Mouse (Mus musculus): ENCODE data around the gene Tmem161a. TPM values are rescaled to one million over a fixed set of nuclear protein-coding genes. Genes with fewer than 3 reads are reported as not detected.

The Tmem161a gene
- polyA plus RNA-seq, 1 experiment: 74.3 TPM

- Histone ChIP-seq H3K4me3 (ENCODE audit: insufficient read depth, low read length) (no peak overlapping the region), H3K4me1 (ENCODE audit: control insufficient read depth, insufficient read depth, low read length) (peaks cover 13% of the 10 kb centered on the region), H3K27ac (ENCODE audit: insufficient read depth, low read length) (no peak overlapping the region)
- no peak for TF ChIP-seq CTCF (IDR thresholded peaks at IDR 0.05; ENCODE audit: extremely low read depth, insufficient read depth, low read length)
- TF ChIP-seq POLR2A (IDR thresholded peaks at IDR 0.05; ENCODE audit: extremely low read depth, insufficient read depth, low read length): no peak
These were observed 35.6 kb upstream of the Tmem161a start for GRCm38 (mm10) chr8:70136591-70136990.

GRCm38 (mm10) chr8:70137890-70138289 is 34.3 kb upstream of the Tmem161a start:
- TF ChIP-seq CTCF (IDR thresholded peaks at IDR 0.05; ENCODE audit: extremely low read depth, insufficient read depth, low read length) (no peak), POLR2A (IDR thresholded peaks at IDR 0.05; ENCODE audit: extremely low read depth, insufficient read depth, low read length) (no peak)
- Histone ChIP-seq H3K27ac (ENCODE audit: insufficient read depth, low read length) (no peak overlapping the region), H3K4me1 (ENCODE audit: control insufficient read depth, insufficient read depth, low read length) (peaks cover 11% of the 10 kb centered on the region), H3K4me3 (ENCODE audit: insufficient read depth, low read length) (no peak overlapping the region; the same call in 1 of the 2 replicates)

GRCm38 (mm10) chr8:70139026-70139857 is 32.9 kb upstream of the Tmem161a start, which contains the start of the genes Rfxank, Borcs8 and Mef2b:
Rfxank (minus strand) TSS chr8:70139154.
Borcs8 (plus strand) TSS chr8:70139499.
Mef2b (plus strand) TSS chr8:70139711.
- Histone ChIP-seq H3K4me3 (ENCODE audit: insufficient read depth, low read length) (peak within 1 kb of the TSS; percentile 67), H3K27ac (ENCODE audit: insufficient read depth, low read length) (0 out of 2 replicates have a peak within 1 kb of the TSS, but pooled peaks have one; percentile 19), H3K4me1 (ENCODE audit: control insufficient read depth, insufficient read depth, low read length) (peaks cover 11% of the 10 kb centered on the region)
- TF ChIP-seq CTCF (IDR thresholded peaks at IDR 0.05; ENCODE audit: extremely low read depth, insufficient read depth, low read length) (no peak), POLR2A (IDR thresholded peaks at IDR 0.05; ENCODE audit: extremely low read depth, insufficient read depth, low read length) (peak; percentile 62; the same call in 1 of the 2 replicates)

- peaks cover 11% of the 10 kb centered on the region for H3K4me1 ChIP-seq (ENCODE audit: control insufficient read depth, insufficient read depth, low read length)
- H3K4me3 ChIP-seq (ENCODE audit: insufficient read depth, low read length): peak overlapping the region; percentile 67
- no peak for TF ChIP-seq CTCF (IDR thresholded peaks at IDR 0.05; ENCODE audit: extremely low read depth, insufficient read depth, low read length)
- TF ChIP-seq POLR2A (IDR thresholded peaks at IDR 0.05; ENCODE audit: extremely low read depth, insufficient read depth, low read length): no peak
- no peak overlapping the region for H3K27ac ChIP-seq (ENCODE audit: insufficient read depth, low read length)
These were observed 32.2 kb upstream of the Tmem161a start for GRCm38 (mm10) chr8:70139981-70140380.

GRCm38 (mm10) chr8:70147678-70148607 is 24.2 kb upstream of the Tmem161a start:
- H3K4me1 ChIP-seq (ENCODE audit: control insufficient read depth, insufficient read depth, low read length): no peaks in the 10 kb centered on the region
- no peak overlapping the region for H3K27ac ChIP-seq (ENCODE audit: insufficient read depth, low read length)
- no peak overlapping the region for H3K4me3 ChIP-seq (ENCODE audit: insufficient read depth, low read length)
- TF ChIP-seq CTCF (IDR thresholded peaks at IDR 0.05; ENCODE audit: extremely low read depth, insufficient read depth, low read length) (no peak), POLR2A (IDR thresholded peaks at IDR 0.05; ENCODE audit: extremely low read depth, insufficient read depth, low read length) (0 out of 2 replicates have a peak, but pooled peaks have one; percentile 5)

- TF ChIP-seq POLR2A (IDR thresholded peaks at IDR 0.05; ENCODE audit: extremely low read depth, insufficient read depth, low read length): no peak
- no peak for TF ChIP-seq CTCF (IDR thresholded peaks at IDR 0.05; ENCODE audit: extremely low read depth, insufficient read depth, low read length)
- H3K27ac ChIP-seq (ENCODE audit: insufficient read depth, low read length): no peak overlapping the region
- H3K4me1 ChIP-seq (ENCODE audit: control insufficient read depth, insufficient read depth, low read length): no peaks in the 10 kb centered on the region
- no peak overlapping the region for H3K4me3 ChIP-seq (ENCODE audit: insufficient read depth, low read length)
These were observed 22.0 kb upstream of the Tmem161a start for GRCm38 (mm10) chr8:70150158-70150557.

- TF ChIP-seq POLR2A (IDR thresholded peaks at IDR 0.05; ENCODE audit: extremely low read depth, insufficient read depth, low read length) (no peak), CTCF (IDR thresholded peaks at IDR 0.05; ENCODE audit: extremely low read depth, insufficient read depth, low read length) (no peak)
- Histone ChIP-seq H3K4me1 (ENCODE audit: control insufficient read depth, insufficient read depth, low read length) (no peaks in the 10 kb centered on the region), H3K27ac (ENCODE audit: insufficient read depth, low read length) (no peak overlapping the region), H3K4me3 (ENCODE audit: insufficient read depth, low read length) (no peak overlapping the region)
These were observed 19.5 kb upstream of the Tmem161a start for GRCm38 (mm10) chr8:70152537-70153257.

- Histone ChIP-seq H3K27ac (ENCODE audit: insufficient read depth, low read length) (no peak overlapping the region), H3K4me1 (ENCODE audit: control insufficient read depth, insufficient read depth, low read length) (no peaks in the 10 kb centered on the region)
- TF ChIP-seq POLR2A (IDR thresholded peaks at IDR 0.05; ENCODE audit: extremely low read depth, insufficient read depth, low read length) (no peak), CTCF (IDR thresholded peaks at IDR 0.05; ENCODE audit: extremely low read depth, insufficient read depth, low read length) (no peak)
These were observed 14.8 kb upstream of the Tmem161a start for GRCm38 (mm10) chr8:70157240-70157800.

More at GRCm38 (mm10) chr8:70157240-70157800, 14.8 kb upstream of the Tmem161a start:
- no peak overlapping the region for H3K4me3 ChIP-seq (ENCODE audit: insufficient read depth, low read length)

Data from cortical plate, adult 2 months (tissue).